Mouse (Mus musculus) adipocyte (in vitro differentiated cells): ENCODE data around the gene Cblc.
A peak's percentile ranks its signal among the peaks of the same experiment; 100 is the strongest.

Experiments
- DNase-seq: peaks from one replicate; pipeline ENCODE4 v3.0.0-alpha.2; 2016; ENCODE audit warnings: low spot score

The Cblc gene

DNA sequence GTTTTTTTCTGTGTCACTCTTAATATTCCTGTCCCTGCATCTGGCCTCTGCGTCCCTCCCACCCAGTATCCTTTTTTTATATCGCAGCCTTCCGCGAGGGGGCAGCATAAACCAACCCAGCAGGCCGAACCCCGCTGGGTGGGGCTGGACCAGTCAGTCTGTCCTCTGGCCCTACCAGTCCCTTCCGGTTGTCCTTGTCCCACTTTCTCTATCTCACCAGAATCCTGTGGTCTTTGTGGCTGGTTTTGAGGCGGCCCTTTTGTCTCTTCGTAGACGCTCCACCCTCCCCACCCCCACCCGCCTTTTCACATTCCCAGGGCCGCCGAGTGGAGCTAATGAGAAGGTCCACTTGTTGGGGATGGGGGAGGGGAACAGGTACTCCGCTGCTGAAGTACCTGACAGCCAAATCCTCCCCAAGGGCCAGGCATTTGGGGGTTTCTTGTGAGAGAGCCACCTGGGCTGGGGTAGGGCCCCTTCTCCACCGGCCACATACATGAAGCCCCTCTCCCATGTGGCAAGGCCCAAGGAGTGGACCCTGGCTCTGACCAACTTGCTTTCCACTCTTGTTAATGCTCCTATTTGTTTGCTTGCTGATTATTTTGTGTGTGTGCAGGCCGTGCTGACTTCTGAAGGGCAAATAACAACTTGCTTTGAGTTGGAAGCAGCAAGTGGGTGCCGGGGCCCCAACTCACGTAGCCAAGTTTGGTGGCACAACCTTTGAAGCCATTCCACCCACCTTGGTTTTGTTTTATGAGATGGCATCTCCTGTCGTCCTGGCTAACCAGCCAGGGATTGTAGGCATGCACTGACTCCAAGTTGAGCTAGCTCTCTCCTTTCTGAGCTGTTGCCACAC lies 46.2 kb downstream of the Cblc start, which contains the start of gene Nectin2:
Nectin2 (minus strand) TSS at position 267 of the 853 bp plus-strand sequence.
- peak; percentile 90 for DNase-seq

DNA sequence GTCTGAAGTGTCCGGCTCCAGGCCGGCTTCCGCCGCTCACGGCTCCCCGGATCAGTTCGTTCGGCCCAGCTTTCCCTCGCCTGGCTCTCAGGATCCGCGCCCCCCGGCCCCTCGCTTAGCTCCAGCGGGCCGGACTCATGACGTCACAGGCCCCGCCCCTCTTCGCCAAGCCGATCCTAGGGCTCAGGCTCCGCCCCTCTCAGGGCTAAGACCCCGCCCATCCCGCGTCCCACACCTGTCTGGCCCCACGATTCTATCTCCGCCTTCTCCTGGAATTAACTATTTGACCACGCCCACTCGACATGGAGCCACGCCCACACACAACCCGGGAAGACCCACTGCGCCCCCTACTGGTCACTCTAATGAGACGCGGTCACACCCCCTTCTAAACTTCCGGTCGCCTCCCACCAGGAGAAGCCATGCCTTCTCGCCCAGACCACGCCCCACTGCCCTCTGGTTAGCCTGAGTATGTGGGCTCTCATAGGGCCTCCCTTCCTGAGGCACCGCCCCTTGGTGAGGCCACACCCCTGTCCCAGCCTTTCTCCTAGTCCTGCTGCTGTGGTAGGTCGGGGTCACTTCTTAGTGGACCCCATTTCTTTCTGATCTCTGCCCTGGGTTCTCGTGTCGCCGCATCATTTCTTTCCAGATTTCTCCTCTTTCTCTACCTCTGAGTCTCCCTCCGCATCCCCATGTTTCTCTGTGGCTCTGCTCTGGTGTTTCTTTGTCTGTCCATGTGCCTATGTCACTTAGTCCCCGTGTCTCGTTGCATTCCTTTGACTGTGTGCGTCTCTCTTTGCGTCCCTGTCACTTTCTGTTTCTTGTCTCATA lies 47.0 kb downstream of the Cblc start:
- DNase-seq: peak; percentile 98

DNA sequence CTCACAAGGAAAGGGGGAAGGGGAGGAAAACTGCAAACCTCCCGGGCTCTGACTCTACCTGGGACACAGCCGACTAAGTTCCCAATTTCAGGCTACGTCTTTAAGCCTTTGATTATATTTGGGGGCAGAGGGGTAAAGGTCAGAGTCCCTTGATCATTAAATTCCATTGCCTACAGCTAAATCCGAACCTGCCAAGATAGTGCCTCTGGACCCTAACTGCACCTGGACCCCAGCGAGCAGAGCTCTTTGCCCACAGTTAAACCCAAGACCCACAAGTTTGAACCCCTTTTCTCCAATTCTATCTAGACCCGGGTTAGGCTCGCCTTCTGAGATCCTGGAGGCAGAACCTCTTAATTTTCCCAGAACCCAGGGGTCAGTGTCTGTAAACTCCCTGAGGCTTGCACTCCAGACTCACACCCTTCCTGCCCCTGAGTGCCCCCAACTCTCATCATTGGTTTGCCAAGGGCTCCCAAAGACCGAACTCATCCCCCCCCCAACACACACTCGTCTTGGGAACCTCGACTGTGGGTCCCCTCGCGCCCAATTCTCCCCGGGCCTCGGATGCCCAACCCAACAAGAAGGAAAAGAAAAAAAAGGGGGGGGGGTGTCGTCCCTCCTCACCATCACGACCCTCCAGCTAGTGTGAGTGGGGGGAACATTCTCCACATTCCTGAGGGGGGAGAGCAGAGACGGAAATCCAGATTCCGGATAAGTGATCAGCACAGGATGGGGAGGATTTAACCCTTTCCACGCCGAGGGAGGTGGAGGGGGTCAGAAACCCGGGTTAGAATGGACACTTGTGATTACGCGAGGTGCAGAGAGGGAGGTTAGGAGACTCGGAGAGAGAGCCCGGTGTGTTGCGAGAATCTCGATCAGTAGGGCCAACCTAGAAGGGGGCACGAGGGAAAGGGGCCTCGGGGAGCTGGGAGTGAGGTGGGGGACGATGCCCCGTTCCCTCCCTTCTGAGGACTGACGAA lies 48.1 kb downstream of the Cblc start:
- DNase-seq: peak; percentile 16

DNA sequence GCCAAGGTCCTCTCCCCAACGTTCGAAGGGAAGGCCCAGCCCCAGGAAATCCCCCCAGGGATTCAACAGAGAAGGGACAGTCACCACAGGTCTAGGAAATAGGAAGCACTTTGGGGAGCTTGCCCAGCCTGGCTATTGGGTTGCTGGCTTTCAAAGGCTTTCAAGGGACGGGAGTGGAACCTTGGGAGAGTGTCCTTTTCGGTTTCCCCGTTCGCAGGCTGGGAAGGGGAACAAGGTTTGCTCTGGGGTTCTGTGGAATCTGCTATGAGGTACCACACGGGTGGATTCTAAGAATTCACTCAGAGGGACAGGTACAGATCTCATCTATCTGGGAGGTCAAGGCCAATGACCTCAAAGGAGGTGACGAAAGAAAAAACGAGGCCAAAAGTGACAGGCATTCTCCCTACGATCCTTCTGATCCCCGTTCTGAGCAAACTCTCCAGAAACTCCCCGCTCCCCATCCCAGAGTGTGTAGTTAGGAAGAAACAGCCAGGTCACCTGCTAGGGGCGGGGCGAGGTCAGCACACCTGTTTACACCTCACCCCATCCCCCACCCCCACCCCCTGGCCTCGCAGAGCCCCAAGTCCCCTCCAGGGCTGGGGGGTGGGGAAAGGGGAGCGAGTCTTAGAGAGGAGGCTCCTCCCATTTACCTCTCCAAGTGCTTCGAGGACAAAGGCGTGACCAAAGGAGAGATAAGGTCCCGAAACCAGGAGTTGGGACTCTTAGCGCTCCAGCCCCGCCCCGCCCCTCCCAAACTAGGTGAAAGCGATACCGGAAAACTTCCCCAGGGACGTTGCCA lies 49.0 kb downstream of the Cblc start:
- peak; percentile 31 for DNase-seq

DNA sequence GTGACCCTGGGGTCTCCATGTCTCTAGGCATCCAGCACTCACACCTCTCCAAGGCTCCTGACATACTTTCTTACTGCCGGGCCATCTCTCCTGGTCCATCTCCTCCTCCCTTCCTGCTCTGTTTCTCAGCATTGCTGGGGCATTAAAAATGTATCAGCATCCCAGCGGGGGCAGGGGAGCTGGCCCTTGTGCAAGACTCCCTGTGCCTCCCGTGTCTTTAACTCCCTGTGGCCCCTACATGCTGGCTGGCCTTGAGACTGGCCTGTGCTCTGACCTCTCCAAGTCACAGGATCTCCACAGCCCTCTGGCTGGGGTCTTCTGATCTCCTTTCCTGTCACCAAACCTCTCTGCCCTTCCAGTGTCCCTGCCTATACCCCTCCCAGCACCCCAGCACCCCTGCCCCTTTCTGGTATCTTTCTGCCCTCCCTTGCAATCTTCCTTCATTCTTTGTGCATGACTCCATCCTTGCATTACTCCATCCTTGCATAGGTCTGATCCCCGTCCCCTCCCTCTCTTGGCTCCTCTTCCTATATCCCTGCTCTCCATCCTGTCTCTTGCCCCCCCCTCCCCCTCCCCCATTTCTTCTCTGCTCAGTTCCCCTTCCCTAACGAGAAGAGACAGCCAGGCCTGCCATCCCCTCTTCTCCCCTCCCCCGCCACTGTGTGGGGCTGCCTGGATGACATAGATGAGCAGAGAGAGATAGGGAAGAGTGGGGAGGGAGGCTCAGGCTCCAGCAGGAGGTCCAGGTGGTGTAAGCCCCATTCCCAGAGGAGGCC lies 50.0 kb downstream of the Cblc start:
- no peak for DNase-seq

DNA sequence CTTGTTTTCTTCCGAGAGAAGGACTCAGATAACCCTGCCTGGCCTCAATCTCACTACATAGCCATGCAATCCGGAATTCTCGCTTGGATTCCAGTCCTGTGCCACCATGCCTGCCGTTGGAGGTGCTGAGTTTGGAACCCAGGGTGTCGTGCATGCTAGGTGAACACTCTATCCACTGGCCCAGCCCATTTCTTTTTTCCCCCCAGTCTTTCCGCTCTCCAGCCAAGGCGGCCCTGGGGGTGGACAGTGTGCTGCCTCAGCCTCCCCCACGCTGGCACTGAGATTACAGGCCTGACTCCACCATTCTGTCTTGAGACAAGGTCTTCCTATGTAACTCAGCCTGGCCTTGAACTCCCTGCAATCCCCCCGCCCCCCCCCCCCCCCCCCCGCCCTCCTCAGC lies 50.6 kb downstream of the Cblc start:
- no peak for DNase-seq

DNA sequence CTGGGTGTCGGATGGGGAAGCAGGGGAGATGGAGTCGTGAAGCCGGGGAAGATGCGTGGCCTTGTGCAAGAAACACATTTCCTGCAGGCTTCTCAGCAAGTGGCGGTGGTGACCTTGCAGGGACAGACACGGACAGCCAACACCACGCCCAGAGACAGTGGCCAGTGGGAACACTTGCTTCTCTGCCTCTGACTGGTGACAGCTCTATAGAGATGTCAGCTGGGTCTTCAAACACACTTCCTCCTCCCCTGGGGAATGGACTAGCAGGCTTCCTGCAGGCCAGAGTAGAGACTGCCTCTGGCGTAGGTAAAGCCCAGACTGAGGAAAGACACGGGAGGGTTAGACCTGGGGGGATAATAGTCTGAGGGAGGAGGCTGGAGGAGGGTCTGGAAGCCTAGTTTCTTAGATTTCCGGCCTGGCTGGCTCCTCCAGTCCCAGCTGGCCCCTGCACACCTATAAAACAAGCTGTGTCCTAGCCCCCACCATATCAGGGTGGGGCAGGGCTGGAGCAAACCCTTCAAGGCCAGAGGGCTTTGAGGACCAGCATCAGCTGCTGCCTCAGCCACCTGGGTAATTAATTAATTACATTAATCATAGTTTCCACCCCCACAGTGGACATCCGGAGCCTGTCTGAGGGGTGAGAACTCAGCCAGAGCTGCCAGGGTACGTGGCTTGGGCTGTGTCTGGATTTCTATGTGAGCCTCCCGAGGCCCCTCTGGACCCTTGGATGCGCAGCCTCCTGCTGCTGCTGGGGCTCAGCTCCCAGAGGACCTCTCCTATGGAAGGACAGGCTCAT lies 51.8 kb downstream of the Cblc start:
- no peak for DNase-seq

DNA sequence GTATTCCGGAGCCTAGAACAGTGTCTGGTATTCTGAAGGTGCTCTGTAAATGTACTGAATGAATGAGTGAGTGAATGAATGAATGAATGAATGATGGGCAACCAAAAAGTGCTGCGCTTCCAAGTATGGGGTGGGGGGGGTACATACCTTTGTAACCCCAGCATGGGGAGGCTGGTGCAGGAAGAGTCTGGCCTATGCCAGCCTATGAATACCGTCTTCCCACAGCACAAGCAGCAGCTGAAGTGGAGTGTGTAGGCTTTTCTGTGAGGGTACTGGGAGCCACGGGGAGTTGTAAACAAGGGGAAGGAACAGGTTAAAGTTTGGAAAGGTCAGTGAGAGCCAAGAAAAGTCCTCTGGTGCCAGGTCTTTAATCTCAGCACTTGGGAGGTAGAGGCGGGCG lies 52.8 kb downstream of the Cblc start:
- no peak for DNase-seq

DNA sequence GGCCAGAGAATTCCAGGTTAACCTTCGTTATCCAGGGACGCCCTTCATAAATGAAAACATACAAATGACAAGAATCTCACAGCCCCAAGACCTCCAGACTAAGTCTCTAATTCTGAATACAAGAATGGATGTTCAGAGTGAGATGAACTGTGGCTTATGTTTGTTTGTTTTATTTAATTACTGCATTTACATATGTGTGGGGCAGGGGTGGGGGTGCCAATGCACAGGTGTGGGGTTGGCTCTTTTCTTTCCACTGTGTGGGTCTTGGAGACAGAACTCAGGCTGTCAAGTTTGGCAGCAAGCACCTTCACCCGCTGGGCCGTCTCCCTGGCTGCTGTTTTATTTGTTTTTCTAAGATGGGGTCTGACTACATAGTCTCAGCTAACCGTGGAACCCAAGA lies 54.1 kb downstream of the Cblc start:
- DNase-seq: no peak

DNA sequence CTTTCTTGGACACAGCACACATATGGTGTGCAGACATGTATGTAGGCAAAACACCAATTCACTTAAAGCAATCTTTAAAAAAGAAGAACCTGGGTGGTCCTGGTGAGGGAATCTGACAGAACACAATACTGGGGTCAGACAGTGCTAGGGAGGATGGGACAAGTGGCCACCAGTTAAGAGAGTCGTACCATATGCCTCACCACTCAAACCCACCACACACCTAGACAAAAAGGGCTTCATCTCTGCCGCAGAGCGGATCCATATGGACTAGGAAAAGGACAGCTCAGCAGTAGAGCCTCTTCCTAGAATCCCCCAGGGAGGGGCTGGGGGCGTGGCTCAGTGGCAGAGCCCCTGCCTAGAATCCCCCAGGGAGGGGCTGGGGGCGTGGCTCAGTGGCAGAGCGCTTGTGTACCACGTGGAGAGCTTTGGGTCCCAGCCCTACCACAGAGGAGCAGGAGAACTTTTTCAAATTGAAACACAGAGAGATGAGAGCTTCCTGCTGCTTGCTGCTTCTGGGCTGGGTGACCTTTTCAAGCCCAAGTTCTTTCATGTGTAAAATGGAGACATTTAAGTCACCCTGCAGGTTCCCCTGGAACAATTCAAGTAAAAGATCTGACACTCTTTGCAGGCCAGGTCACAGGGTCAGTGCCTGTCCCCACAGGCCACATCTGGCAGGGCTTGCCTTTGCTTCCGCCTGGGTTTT lies 55.1 kb downstream of the Cblc start:
- no peak for DNase-seq

DNA sequence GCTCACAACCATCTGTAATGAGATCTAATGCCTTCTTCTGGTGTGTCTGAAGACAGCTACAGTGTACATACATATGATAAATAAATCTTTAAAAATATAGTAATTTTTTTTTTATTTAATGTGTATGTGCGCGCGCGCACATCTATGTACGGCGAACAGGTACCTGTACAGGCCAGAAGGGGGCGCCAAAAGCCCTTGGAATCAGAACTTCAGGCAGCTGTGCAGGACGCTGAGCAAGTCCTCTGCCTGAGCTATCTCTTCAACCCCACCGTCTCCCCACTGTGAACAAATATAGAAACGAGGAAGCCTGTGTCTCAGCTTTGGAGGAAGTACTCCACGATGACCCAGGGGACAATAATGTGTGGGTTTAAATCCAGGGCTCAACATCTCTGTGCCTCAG lies 56.3 kb downstream of the Cblc start:
- no peak for DNase-seq

DNA sequence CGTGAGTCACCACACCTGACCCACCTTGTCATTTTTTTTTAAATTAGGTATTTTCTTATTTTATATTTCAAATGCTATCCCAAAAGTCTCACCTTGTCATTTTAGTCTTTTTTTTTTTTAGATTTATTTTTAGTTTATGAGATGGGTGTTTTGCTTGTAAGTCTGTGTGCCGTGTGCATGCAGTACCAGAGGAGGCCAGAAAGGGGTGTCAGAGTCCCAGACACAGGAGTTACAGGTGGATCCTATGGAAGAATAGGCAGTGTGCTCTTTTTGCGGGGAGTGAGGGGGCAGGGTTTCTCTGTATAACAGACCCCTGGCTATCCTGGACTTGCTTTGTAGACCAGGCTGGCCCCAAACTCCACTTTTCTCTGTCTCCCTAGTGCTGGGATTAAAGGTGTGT lies 57.8 kb downstream of the Cblc start:
- no peak for DNase-seq

DNA sequence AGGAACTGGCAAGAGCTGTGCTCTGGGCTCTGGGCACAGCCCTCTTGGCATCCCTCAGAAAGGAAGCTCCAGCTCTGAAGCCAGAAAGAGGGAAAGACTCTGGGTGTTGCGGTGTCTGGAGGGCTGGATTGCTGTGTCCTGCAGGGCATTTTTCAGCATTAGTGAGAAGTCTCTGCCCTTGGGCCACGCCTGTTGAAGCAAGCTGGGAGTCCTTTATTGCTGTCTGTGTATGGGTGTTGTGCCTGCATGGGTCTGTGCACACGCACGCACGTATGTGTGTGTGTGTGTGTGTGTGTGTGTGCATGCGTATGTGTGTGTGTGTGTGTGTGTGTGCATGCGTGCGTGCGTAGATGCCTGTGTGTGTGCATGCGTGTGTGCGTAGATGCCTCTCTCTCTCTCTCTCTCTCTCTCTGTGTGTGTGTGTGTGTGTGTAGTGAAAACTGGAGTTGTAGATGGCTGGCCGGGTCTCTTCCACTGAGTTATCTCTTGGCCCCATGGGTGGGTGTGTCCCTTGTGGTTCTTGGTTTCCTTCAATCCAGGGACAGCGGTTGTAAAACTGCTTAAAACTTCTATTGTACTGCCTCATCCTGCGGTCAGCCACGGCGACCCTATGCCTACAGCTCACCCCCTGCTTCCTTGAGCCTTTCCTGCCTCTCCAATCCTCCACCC lies 60.1 kb downstream of the Cblc start:
- DNase-seq: peak; percentile 49

DNA sequence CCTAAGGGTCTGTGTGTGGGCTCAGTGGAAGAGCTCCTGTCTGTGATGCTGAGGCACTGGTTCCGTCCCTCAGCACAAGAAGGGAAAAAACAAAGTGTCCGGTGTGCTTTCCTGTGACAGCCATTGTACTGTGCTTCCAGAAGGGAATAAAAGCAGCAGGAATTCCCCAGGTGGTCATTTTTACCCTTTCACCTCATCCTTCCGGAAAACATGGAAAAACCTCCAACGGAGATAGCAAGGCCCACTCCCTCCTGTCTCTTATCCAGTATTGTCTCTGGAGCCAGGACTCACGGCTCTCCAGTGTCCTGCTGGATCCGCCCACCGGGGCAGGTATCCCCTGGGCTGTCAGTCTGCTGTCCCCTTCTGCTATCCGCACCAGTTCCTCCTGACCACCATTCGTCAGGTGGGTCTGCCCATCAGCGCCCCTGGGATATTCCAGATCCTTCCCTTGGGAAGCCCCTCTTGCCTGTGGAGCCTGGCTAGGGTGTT lies 62.4 kb downstream of the Cblc start:
- DNase-seq: no peak
